Mouse (Mus musculus) G1E (cell line): ENCODE measurements around the gene Apba1.

Experiments
- CTCF ChIP-seq: IDR thresholded peaks from 2 replicates; pipeline ENCODE4 v1.5.1; 2012; ENCODE audit warnings: low read depth, low read length, inconsistent platforms, mixed read lengths
- GATA1 ChIP-seq: IDR thresholded peaks from 2 replicates; pipeline ENCODE4 v1.6.1; 2012; ENCODE audit warnings: borderline replicate concordance, low read length, inconsistent platforms, mixed read lengths

- TF ChIP-seq CTCF: no peak
- no peak for TF ChIP-seq GATA1
Observed at GRCm38 (mm10) chr19:23987291-23987690, 228.6 kb downstream of the Apba1 start.
